Mouse (Mus musculus): ENCODE measurements around the gene Nlrc4.

GRCm38 (mm10) chr17:74480361-74481069 is 21.6 kb upstream of the Nlrc4 start:
- TF ChIP-seq POLR2A (IDR thresholded peaks at IDR 0.05; ENCODE audit: extremely low read depth, insufficient read depth, low read length) (no peak), CTCF (IDR thresholded peaks at IDR 0.05; ENCODE audit: low read depth, low read length) (no peak)
